Comparison of ENCODE assay signal across 12 mouse cellular contexts in the genomic region with DNA sequence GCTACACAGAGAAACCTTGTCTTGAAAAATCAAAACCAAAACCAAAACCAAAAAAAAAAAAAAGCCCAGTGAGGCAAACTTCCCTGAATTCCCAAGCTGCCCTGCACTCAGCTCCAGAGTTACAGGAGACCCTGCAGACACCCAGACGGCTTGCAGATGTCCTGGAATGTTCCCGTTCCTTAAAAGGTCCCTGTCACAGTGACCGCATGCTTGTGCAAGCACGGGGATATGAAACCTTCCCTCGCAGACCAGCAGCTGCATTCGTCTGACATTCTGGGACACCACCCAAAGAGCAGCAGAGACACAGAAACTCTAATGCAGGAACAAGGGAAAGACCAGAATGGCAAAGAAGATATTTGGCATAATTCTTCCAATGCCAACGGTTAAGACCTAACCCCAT.
"Had no signal": no experiment of that assay in that cellular context is flagged by ENCODE, and none has a peak within 500 bp of the region (broad histone marks: within the 10 kb centered on the region; RNA-seq: fewer than 3 reads in every experiment).

No protein-coding gene starts in this region.

- ATAC-seq: inflammation-experienced regulatory T-cells, adult 6 months; intestine, postnatal 0 days; midbrain, embryonic 13.5 days had no signal

- H3K9ac ChIP-seq: limb, embryonic 13.5 days; liver, embryonic 14.5 days; midbrain, embryonic 13.5 days; neural tube, embryonic 15.5 days had no signal

- H3K9me3 ChIP-seq: limb, embryonic 13.5 days; midbrain, embryonic 13.5 days; neural tube, embryonic 15.5 days had no signal

- H3K27me3 ChIP-seq: limb, embryonic 13.5 days; midbrain, embryonic 13.5 days; neural tube, embryonic 15.5 days had no signal

- H3K27ac ChIP-seq: kidney, postnatal 0 days; layer of hippocampus, adult 2 months; limb, embryonic 13.5 days; liver, embryonic 14.5 days; macrophage; midbrain, embryonic 13.5 days; neural tube, embryonic 15.5 days had no signal

- H3K4me1 ChIP-seq: limb, embryonic 13.5 days; midbrain, embryonic 13.5 days; neural tube, embryonic 15.5 days had no signal

- H3K4me3 ChIP-seq: layer of hippocampus, adult 2 months; limb, embryonic 13.5 days; midbrain, embryonic 13.5 days; myocyte; neural tube, embryonic 15.5 days had no signal

- DNase-seq: kidney, adult 8-10 months; right cerebral cortex, postnatal 25 days had no signal

- H3K4me2 ChIP-seq: limb, embryonic 13.5 days; midbrain, embryonic 13.5 days; neural tube, embryonic 15.5 days had no signal
